Mouse (Mus musculus): ENCODE data around the gene Cdk14.
A peak's percentile ranks its signal among the peaks of the same experiment; 100 is the strongest.
"Not testable (repeated sequence)": the region's sequence is repeated elsewhere in the genome, so short reads cannot be mapped to it uniquely, and the experiment has no call there.

Gene Cdk14

DNA sequence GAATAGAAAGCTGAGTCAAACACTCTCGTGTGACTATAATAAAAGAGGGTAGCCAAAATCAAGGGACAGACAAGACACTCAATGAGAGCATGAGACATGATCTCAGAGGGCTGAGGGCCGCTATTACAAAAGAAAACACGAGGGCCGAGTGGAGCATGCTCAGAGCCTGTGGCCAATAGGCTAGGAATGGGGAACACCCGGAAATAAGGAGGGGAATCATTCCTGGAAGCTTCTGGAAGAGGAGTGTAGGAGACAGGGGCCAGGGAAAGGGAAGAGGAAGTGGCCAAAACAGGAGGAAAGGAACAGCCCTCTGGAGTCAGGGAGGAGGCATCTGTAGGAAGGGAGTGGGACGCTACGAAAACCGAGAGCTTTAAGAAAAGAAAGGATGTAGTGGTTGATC, 52.6 kb downstream of the Cdk14 start:
- DNase-seq (ENCODE audit: low read depth, low spot score) = no peak

DNA sequence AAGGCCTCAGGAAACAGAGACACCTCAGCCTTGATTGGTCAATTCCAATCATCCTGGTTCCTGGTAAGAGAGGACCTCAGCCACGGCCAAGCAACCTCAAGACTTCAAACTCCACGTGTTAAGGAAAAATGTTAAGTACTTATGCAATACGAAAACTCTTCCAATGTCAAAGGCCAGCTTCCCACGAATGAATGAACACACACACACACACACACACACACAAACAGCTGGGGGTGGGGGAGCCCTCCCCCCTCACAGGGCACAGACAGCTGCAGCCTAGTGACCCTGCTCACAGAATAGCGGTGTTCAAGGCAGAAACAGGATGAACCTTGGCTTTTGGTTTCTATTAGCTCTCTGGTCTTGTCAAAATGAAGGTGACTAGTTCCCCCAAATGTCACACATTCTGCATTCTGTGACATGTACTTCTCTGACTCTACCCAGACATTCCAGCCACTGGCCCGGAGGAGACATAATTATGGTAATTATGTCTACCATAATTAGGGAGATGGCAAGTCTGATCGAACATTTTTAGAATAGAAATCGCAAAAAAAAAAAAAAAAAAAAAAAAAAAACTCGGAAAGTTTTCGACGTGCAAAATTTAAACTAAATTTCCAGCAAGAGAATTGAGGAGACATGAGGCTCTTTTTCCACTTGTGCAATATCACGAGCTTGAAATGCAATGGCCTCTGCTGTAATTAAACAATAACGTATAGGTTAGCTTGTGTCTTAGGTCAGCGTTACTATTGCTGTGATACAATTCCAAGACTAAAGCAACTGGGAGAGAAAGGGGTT, 54.6 kb downstream of the Cdk14 start:
- DNase-seq (ENCODE audit: low read depth, low spot score) = no peak

DNA sequence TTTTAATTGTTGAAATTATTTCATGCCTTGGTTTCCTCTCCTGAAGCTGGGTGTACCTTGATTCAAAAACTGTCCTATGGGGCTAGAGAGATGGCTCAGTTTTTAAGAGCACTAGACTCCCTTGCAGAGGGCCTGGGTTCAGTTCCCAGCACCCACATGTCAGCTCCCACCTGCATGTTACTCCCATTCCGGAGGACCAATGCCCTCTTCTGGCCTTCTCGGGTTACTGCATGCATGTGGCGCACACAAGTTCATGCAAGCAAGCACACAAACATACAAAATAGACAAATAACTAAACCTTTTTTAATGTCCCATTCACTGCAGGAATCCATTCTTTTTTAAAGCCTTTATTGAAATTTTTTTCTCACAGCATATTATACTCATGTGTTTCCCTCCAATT, 58.4 kb downstream of the Cdk14 start:
- no peak for DNase-seq (ENCODE audit: low read depth, low spot score)

DNA sequence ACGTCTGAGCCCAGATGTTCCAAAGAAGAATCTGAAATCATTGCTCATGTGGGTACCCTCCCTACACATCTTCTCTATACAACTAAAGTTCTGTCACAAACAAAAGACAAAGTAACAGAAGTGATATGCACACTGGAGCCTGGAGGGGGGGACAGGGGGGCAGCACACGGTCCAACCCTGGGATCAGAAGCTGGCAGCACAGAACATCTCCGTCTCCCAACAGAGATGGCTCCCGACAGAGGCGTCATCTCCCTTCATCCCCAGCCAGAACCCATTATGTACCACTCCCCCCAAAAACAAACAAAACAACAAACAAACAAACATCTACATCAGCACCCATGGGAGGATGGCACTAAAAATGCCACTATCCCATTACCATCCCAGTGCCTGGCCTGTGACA, 59.8 kb downstream of the Cdk14 start:
- no peak for DNase-seq (ENCODE audit: low read depth, low spot score)

DNA sequence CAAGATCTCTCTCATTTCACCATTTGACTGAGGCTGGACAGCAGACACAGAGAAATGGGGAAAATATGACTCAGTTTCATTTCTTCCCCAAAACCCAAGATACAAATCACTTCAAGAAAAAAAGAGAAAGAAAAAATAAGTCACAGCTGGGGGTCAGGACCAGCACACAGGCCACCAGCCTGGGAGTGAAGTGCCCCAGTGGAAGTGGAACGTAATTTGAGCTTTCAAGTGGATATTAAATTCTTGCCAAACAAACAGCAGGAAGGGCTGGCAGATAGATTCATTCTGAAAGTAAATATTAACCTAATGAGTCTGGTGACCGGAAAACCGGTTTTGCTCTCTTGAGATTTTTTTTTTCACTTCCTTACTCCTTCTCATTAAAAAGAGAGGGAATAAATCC, 60.2 kb downstream of the Cdk14 start:
- DNase-seq (ENCODE audit: low read depth, low spot score) = peak; percentile 14

DNA sequence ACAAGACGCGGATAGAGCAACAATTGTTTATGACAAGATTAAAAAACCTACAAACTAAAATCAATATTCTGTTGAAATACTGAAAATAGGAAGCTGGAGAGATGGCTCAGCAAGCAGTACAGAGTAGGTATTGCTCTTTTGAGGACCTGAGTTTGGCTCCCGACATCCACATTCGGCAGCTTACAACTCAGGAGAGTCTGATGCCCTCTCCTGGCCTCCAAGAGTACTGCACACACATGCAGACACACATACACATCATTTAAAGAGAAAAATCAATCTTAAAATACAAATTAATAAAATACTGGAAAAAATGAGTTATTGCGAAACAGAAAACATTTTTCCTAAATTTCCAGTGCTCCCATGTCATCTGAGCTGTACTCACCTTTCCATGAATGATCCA, 60.7 kb downstream of the Cdk14 start:
- DNase-seq (ENCODE audit: low read depth, low spot score) = peak; percentile 56

DNA sequence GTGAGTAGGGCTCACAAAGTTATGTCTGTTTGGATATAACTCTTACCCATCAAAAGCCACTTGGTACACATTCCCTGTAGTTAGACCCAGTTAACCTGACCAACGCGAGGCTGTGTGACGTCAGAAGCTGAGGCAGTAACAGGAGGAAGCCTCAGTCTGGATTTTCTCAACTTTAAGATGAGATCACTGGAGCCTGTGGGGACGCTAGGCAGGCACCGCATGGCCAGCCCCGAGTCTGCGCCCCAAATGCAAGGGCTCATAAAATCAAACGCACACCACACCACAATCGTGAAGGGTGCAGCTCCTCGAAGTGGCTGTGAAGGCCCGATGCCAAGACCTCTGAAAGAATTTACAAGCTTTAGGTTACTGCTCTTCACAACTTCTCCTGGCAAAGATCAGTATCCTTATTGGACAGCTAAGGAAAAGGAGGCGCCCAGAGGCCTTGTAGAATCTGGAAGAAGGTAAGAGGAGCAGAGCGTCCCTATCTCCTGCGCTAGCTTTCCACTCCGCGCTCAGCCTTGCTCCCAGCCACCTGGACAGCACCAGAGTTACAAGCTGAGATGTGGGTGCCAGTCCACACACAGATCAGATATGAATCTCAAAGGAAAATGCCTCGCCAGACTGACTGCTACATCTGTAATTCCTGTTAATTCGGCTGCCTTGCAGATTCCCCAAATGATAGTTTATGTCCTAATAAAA, 61.9 kb downstream of the Cdk14 start:
- DNase-seq (ENCODE audit: low read depth, low spot score) = no peak

DNA sequence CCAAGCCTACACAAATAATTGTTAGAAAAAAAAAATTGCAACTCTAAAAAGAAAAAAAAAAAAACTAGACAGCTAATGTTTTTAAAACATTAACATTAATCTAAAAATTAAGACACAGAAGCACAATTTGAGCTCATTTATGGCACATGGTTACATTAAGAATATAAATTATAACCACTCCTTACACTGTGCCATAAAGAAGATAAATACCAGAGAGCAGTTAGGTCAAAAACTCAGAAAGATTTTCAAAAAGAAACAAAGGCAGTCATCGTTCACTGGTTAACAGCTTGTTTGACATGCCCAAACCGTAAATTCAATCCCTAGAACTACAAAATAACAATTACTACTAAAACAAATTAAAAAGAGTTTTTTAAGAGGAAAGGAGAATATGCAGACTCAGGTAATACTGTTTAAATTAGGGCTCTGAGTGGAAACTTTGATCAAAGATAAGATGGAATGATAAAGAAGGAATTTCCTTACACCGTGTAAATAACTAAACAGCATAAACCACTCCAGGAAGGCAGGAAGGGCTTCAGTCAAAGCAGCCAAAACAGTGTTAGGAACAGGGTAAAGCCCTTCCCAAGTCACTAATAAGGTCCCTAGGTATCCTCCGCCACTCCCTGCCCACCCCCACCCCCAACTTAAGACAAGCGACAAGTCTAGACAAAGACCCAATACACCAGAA, 65.3 kb downstream of the Cdk14 start:
- DNase-seq (ENCODE audit: low read depth, low spot score) = no peak

DNA sequence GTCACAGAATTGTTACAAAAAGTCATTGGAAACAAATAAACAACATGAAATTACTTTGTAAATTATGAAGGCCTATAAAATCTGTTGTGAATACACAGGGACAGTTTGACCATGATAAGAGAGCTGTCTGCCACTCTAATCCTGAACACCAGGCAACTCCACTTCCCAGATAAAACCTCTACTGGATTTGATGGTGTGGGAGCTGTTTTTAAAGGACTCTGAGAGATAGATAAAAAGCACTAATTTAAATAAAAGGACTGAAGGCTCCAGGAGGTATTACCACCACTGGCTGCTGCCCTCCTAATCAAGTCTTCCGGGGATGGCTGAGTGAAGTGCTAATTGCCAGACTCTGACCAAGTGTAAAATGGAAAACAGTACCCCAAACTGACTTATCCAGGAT, 66.2 kb downstream of the Cdk14 start:
- no peak for DNase-seq (ENCODE audit: low read depth, low spot score)

DNA sequence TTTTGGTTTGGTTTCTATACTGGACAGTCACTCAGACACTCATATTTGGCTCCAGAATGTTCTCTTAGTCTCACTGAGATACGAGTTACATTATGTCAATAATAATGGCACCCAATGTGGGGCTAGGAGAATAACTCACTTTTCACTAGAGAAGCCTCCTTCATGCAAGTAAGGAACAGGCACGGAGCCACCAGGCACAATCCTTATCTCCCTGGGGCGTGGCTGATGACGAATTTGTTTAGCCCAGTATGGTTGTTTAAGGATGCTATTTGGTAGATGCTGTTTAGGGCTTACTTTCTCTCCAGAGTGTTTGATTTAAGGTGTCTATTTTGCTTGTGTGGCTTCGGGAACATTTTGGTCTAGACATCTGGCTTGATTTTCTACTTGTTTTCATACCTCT, 75.5 kb downstream of the Cdk14 start:
- DNase-seq (ENCODE audit: low read depth, low spot score) = peak; percentile 44

DNA sequence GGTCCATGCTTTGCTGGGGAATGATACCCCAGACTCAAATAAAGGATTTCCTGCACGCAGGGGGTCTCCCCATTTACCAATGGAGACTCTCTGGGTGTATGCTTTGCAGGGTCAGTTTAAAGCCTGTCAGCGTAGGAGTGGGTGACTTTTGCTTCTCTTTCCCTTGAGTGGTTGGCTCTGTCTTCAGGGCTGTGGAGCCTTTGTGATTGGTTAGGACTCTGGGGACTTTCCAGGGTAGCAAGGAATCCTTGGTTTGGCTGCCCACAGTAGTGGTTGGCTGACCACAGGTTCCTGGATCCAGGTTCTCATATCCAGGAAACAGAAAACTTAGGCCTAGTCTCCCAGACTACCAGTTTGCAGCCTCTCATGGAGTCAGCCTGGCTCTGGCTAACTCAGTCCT, 76.4 kb downstream of the Cdk14 start:
- DNase-seq (ENCODE audit: low read depth, low spot score) = peak; percentile 91

DNA sequence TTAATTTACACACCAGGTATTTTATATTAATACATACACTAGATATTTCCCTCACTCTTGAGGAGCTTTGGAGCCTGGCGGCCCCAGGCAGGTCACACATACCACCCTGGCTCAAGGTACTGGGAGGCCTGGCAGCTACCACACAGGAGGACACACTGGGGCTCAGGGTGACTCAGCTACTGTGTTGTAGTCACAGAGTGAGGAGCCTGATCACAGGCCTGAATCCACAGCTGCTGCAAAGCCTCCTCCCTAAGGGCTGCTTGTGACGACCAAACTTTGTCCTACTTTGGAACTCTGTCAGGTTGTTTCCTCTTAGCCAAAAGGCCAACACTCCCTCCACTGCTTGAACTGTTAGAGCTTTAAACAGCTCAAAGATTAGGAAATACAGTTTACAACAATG, 76.8 kb downstream of the Cdk14 start:
- DNase-seq (ENCODE audit: low read depth, low spot score) = peak; percentile 93

DNA sequence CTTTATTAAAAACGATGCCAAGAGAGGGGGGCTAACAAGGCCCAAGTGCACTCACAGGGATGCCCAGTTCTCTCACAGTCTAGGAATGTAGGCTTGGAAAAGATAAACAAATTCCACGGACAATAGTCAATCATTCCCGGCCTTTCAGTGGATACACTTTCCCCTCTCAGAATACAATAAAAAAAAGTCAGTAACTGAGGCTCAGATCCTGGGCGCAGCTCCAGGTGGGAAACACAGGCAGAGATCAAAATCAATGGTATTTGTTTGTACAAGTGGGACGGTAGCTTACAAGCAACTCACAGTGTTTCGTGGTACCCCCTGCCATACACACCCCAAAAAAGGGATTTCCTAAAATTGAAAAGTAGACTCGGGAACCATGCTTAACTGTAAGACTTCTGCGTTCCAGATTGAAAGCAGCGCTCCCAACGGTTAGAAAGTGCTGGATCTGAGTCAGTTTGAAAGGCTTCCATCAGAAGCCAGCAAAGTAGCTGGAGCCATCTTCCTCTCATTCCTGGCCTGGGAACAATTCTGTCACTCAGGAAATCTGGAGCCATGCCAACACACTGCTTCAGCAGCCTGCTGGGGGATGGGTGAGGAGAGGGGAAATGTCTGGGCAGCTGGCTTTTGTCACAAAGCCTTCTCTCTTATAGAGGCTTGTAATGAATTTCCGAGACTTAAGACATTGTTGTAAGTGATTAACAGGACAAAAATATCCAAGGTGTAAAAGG, 77.5 kb downstream of the Cdk14 start:
- peak; percentile 94 for DNase-seq (ENCODE audit: low read depth, low spot score)

DNA sequence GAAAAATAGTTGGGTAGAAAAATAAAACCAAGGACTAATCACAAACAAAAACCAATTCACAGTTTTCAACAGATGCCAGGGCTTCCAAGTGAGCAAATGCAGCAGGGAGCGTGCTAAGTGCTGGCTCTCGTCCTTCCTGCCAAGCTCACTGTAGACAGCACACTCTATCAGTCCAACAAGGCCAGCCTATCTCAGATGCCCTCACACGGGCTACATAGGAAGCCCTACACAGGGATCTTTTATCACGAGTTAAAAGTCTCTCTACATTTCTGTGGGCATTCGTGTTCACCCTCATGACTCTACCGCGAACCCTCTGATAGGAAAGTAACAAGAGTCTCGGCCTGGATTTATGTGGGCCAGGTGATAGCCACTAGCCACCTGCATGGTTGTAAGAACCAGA, 78.5 kb downstream of the Cdk14 start:
- DNase-seq (ENCODE audit: low read depth, low spot score) = no peak

DNA sequence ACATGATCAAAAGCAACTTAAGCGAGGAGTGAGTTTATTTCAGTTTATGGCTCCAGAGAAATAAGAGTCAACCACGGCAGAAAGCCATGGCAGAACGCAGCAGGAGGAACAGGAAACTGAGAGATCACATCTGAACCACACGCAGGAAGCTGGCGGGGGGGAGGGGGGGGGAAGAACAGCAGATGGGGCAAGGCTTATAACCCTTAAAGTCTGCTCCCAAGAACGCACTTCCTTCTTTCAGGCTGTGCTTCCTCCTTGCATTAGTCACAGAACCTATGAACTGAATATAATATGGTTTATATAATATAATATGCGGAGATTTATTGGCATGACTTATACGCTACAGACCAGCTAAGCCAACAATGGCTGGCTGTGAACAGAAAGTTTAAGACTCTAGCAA, 86.2 kb downstream of the Cdk14 start:
- DNase-seq (ENCODE audit: low read depth, low spot score) = no peak

DNA sequence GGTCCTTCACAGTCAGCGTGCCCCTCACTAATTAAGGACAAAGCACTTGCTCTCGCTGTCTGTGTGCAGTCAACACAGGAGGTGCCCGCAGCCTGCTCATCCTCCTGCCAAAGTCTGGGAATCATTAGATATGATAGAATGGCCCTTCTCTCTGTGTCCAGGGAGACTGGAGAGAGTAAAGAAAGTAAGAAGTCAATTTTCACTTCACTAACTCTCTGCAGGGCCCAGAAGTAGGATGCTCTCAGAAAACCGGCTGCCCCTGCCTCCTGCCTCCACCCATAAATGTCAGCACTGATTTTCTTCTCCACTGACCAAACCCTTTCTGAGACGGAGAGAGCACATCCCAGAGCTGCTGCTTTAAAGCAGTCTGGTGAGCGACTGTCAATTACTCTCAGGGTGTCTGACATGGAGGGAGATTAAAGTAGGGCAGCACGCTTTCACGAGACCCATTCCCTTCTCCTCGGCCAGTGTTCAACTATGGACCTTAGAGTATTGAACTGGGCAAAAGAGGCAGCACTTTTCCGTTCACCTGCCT, 89.1 kb downstream of the Cdk14 start:
- no peak for DNase-seq (ENCODE audit: low read depth, low spot score)

DNA sequence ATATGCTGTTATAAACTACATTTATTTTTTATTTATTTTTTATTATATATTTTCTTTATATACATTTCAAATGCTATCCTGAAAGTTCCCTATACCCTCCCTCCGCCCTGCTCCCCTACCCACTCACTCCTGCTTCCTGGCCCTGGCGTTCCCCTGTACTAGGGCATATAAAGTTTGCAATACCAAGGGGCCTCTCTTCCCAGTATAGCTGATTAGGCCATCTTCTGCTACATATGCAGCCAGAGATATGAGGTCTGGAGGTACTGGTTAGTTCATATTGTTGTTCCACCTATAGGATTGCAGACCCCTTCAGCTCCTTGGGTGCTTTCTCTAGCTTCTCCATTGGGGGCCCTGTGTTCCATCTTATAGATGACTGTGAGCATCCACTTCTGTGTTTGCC, 91.1 kb downstream of the Cdk14 start:
- DNase-seq (ENCODE audit: low read depth, low spot score) = not testable (repeated sequence)

DNA sequence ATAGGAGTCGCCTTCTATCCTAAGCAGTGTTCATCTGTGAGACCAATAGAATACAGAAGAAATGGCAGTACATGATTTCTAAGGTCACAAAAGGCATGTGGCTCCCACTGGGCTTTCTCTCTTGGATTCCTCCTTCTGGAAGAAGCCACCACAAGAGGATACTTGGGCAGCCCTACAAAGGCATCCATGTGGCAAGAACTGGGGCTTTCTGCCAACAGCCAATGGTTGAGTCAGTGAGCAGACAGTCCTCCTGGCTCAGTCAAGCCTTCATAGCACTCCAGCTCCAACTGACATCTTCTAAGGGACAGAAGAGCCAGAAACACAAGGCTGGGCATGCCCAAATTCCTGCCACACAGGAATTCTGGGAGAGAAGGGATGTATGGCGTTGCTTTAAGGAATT, 93.4 kb downstream of the Cdk14 start:
- peak; percentile 98 for DNase-seq (ENCODE audit: low read depth, low spot score)

DNA sequence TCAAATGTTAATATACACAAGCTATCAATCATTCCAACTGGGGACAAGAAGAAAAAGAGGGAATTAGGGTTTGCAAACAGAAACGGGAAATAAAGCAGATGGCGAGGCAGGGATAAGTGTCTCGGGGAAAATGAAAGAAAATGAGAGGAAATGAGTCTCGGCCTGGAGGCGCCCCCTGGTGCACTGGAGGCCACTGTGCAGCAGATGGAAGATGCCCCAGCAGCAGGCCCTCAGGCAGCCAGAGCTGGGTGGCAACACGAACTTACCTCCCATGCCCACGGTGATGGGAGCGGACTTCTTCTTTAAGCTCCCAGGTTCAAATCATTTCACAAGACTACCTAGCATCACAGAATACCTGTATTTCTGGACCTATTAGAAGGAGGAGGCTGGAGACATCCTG, 97.4 kb downstream of the Cdk14 start:
- no peak for DNase-seq (ENCODE audit: low read depth, low spot score)

DNA sequence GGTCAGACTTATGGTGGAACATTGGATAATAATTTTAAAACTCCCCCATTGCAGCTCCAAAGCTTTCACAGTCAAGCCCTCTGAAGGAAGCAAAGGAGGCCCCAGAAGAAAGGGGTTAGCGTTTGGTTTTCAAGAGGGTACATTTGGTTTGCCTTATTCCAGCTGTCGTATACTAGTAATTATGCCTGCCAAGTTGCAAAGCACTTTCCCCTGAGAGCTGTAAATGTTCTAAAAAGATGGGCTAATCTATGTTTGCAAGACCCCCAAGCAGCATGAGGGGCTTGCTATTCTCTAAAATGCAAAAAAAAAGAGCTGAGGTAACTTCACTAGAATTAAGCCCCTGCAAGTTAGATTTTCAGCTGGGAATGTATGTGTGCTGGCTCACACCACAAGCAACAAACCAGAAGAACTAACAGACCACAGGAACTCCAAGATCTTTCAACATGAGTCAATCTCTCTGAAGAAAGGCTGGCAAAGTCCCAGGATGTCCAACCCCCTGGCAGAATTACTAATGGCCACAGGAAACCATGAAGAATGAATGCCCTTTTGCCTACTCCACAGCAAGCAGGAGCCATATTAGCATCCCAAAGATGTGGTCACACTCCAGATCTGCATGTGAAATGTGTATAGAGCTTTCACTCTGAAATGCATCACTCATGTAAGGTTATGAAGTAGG, 99.5 kb downstream of the Cdk14 start:
- DNase-seq (ENCODE audit: low read depth, low spot score) = peak; percentile 100

DNA sequence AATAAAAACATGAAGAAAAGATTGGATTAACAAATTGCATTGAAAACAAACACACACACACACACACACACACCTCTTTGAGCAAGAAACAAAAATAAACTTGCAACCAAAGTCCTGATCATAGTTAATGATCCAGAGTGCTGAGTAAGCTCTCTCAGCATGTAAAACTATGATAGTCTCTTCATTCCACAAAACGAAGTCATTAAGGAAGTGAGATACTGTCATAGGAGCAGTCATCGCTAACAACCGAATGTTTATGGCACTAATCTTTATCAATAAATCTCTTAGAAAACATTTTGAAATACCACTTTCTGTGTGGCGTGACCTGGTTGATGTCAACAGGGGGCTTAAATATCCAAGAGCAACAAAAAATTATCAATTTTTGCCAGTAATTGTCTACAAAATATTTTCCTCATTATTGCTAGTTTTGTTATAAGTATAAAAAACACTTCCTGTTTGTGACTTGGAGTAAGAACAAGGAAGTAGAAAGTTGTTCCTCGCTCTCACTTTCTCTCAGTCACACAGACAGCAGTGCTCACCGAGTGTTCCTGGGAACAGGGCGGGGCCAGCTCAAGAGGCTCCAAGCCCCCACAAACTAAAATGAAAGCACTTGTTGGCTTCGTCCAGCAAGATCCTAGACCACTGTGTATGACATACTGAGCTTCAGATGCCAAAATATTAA, 100.1 kb downstream of the Cdk14 start:
- DNase-seq (ENCODE audit: low read depth, low spot score) = peak; percentile 65

Data from 3T3-L1 (cell line).